Mouse (Mus musculus) cerebellum, adult 11-12 months (tissue): Measurements from ENCODE around the gene Mtch2.
A peak's percentile ranks its signal among the peaks of the same experiment; 100 is the strongest.
"Not testable (repeated sequence)": the region's sequence is repeated elsewhere in the genome, so short reads cannot be mapped to it uniquely, and the experiment has no call there.

Source experiments
- DNase-seq: peaks from one replicate; pipeline ENCODE4 v3.0.0; 2022

Mtch2 gene

GRCm38 (mm10) chr2:90866524-90866923 lies 19.6 kb downstream of the Mtch2 start:
- DNase-seq: peak; percentile 75

DNA sequence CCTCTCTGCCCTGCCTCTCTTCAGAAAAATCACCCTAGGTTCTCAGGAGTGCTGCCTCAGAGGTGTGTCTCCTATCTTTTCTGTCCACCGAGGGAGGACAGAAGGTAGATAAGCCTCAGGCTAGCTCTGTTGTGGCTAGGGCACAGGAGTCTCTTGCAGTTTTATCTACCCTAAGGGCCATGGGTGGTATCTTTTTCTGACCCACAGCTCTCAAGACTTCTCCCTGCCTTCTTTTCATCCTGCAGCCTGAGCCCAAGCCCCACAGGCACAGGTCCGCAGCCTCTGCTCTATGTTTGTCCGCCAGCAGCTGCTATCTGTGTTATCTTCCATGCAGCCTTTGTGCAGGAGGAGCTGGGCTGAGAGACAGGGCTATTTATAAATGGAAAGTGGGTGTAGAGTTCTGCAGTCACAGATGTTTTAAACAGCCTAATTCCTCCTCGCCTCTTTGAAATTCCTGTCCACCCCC lies 23.2 kb downstream of the Mtch2 start:
- DNase-seq: no peak

- DNase-seq: no peak
Measured at GRCm38 (mm10) chr2:90871180-90871961, 24.4 kb downstream of the Mtch2 start.

DNA sequence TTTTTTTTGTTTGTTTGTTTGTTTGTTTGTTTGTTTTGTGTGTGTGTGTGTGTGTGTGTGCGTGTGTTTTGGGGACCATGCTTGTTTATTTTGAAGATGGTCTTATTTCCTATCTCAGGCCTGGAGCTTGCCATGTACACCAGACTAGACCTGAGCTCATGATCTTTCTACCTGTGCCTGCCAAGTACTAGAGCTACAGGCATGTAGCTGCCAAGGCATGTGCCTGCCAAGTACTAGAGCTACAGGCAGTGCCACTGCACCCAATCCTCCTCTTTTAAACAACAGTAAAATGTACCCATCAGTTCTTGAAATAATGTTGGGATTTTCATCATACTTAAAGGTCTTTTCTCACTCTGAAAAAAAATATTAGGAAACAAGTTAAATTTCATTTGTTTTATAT lies 27.1 kb downstream of the Mtch2 start:
- peak; percentile 72 for DNase-seq

- DNase-seq: no peak
Measured at GRCm38 (mm10) chr2:90875239-90875638, 28.3 kb downstream of the Mtch2 start.

DNA sequence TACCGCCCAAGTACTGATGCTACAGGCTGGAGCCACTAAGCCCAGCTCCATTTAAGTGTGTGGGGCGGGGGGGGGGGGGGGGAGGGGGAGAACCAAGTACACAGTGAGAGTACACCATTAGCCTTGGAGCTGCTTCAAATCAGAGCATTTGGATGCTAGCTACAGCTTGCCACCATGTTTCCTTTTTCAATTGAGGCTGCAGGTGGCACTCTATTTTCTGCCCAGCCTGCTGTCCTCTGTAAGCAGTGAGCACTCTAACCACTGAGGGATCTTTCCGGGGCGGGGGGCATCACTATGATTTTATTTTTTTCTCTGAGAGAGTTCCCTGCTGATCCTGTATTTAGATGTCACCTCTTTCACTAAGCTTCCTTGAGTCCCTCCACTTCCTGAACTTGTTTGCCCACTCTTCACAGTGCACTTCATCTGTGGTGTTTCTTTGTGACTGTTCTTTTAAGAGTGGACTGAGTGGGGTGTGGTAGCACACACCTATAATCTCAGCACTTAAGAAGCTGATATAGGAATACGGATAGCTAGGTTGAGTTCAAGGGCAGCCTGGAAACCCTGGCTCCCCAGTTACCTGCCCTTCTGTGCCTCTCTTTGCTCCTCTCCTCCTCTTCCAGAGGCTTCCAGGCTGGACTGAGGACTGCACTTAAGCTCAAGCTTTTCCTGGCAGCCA lies 30.8 kb downstream of the Mtch2 start:
- DNase-seq: no peak

- no peak for DNase-seq
Measured at GRCm38 (mm10) chr2:90879419-90879818, 32.5 kb downstream of the Mtch2 start.

DNA sequence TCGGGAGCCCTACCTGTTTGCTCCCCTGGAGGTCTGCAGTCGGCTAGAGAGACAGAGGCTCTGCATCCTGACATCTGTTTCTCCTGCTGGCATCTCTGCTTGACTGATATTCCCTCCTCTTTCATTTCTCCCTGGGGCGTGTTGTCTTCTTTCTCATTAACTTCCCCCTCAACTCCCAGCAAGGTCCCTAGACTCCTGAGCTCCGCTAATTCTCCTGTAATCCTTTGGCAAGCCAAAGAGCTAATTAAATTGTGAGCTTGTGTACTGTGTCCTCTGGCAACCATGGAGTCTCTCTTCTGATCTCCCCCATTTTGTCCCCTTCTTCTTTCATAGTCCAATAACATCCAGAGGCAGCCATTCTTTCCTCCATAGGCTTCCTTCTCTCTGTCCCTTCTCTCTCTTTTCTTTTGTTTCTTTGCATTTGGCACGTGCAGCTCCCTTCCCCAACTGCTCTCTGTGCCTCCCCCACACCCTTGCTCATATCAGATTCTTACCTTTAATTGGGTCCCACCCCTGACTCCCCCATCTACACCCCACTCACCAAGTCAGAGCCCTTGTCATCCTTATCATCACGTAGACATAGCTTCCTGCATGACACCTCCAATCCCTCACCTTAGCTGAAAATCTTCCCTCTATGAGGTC lies 33.3 kb downstream of the Mtch2 start:
- DNase-seq: no peak

DNA sequence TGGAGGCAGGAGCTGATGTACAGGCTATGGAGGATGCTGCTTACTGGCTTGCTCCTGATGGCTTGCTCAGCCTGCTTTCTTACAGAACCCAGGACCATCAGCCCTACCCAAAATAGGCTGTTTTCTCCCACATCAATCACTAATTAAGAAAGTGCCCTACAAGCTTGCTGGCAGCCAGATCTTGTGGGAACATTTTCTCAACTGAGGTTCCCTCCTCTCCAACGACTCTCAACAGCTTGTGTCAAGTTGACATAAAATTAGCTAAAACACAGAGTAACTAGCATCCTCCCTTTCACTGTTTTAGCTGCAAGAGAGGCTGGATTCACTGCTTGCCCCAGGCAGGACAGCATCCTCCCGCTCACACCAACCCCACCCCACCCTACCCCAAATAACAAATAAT lies 34.9 kb downstream of the Mtch2 start:
- no peak for DNase-seq

DNA sequence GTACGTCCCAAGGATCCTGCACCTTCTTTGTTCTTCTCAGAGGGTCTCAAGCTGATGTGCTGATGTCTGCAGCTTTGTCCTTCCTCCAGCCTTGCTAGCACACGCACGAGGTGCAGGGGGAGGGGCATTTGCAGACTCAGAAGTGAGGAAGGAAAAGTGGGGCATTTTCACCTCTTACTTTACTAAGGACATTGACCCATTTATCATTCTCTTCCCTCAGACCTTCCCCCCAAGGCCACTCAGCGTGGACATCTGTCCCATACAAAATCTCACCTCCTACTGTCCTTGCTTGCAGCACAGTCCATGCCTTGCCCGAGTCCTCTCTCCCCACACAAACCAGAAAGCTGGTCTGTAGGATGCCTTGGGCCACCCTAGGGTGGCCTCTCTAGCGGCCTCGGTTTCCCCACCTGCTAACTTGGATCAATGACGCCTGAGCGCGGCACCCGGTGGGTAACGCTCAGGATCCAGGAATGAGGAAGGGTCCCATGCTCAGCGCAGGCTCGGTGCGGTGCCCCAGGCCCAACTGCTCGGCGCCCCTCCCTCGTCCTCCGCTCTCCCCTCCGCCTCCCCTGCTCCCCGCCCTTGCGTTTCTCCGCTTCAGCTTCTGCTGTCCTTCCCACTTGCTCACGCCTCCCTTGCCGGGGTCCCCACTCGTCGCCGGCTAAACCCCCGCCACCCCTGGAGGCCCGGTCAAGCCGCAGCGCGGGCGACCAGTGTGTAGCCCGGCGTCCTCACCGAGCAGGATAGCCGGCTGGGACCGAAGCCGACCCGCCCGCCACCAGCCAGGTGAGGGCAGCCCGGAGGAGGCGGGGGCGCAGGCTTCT lies 38.5 kb downstream of the Mtch2 start, which contains the start of gene C1qtnf4:
TSS of gene C1qtnf4 (plus strand) at position 643 of the 824 bp plus-strand sequence.
- peak; percentile 68 for DNase-seq

GRCm38 (mm10) chr2:90886436-90886835 lies 39.5 kb downstream of the Mtch2 start:
- DNase-seq: no peak

- no peak for DNase-seq
Measured at GRCm38 (mm10) chr2:90887627-90888026, 40.7 kb downstream of the Mtch2 start.

GRCm38 (mm10) chr2:90889550-90890548 lies 42.9 kb downstream of the Mtch2 start:
- peak; percentile 81 for DNase-seq

- no peak for DNase-seq
Measured at GRCm38 (mm10) chr2:90893673-90894298, 46.8 kb downstream of the Mtch2 start.

DNA sequence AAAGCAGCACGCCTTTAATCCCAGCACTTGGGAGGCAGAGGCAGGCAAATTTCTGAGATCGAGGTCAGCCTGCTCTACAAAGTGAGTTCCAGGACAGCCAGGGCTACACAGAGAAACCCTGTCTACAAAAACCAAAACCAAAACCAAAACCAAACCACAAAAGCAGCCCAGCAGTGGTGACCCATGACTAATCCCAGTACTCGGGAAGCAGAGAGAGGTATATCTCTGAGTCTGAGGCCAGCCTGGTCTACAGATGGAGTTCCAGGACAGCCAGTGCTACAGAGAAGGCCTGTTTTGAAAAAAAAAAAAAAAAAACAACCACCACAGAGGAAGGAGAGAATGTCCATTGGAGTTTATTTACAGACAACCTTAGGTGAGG lies 47.3 kb downstream of the Mtch2 start:
- DNase-seq: not testable (repeated sequence)

- no peak for DNase-seq
Measured at GRCm38 (mm10) chr2:90903398-90903797, 56.4 kb downstream of the Mtch2 start.

- DNase-seq: peak; percentile 85
Measured at GRCm38 (mm10) chr2:90904076-90904855, 57.3 kb downstream of the Mtch2 start, which contains the start of the genes Kbtbd4 and Ndufs3. Gene Kbtbd4 (plus strand): TSS chr2:90904740. Gene Ndufs3 (minus strand): TSS chr2:90904827.

- no peak for DNase-seq
Measured at GRCm38 (mm10) chr2:90904856-90905224, 57.9 kb downstream of the Mtch2 start.

GRCm38 (mm10) chr2:90906721-90907120 lies 59.8 kb downstream of the Mtch2 start:
- DNase-seq: no peak

DNA sequence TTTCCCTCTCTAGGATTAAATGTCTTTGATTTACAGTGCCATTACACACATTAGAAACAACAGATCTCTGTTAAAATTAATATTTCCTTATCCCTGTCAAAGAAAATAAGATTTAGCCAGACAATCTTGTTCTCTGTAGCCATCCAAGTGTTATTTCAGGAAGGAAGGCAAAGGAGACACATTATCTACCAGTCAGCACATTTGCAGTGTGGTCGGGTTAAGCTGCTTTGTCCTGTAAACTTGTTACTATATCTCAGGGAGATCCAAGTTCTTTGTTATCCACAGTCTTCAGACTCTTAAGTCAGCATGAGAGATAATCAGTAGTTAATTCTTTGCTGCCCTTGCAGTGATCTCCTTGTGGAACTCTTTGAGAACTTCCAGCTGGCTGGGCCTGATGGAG lies 63.9 kb downstream of the Mtch2 start:
- no peak for DNase-seq
